Mouse (Mus musculus) liver, adult 2 months (tissue): Measurements from ENCODE around the gene Lmntd1.

ENCODE experiments used
- CTCF ChIP-seq: fragments of 200-500 bp; IDR thresholded peaks from 2 replicates; pipeline ENCODE4 v1.5.1; 2011; ENCODE audit warnings: low read depth, low read length, control low read depth
- POLR2A ChIP-seq: fragments of 200-500 bp; IDR thresholded peaks from 2 replicates; pipeline ENCODE4 v1.6.1; 2011; ENCODE audit warnings: low read length, control low read depth; ENCODE audit not compliant: insufficient read depth; ENCODE audit errors: extremely low read depth

DNA sequence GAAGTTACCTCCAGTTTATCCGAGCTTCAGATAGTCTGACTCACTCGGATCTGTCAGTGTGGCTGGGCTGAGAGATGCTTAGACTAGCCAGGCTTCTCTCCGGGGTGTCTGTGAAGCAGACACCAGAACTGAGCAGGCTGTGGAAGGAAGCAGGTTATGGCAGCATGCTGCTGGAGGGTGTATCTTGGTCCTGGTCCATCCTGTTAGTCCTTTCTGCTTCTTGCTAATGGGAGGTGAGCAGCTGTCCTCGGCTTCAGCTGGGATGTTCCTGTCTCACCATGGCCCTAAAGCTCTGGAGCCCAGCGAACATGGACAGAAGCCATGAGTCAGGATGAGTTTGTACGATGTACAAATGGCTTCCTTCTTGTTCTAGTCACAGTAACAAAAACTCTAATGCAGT lies 45.0 kb upstream of the Lmntd1 start:
- TF ChIP-seq POLR2A (no peak), CTCF (no peak)
